Mouse (Mus musculus) lung, postnatal 0 days (tissue): ENCODE results near the gene Pigl.

Experiments used
- CTCF ChIP-seq: IDR thresholded peaks from 2 replicates; pipeline ENCODE4 v1.5.1; 2016; ENCODE audit warnings: antibody characterized with exemption, mild to moderate bottlenecking
- EP300 ChIP-seq: IDR thresholded peaks from 2 replicates; pipeline ENCODE4 v1.6.1; 2016; ENCODE audit warnings: antibody characterized with exemption, mild to moderate bottlenecking, control low read depth

DNA sequence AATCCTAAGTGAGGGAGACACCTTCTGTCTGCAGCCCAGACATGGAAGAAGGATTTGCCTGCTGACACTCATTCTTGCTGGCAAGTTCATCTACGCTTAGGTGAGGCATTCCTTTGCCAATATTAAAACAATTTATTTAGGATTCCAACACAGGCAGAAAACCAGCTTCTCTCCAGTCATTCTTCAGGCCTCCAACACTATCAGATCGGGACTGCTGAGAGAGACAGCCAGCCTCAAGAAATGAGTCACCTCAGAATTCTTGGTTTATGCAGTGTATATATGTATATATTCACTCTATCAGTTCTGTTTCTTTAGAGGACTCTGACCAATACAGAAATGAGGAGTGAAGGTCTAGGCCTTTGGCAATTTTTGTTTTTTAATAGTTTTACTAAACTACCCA, 105.3 kb downstream of the Pigl start:
- TF ChIP-seq CTCF: no peak
- TF ChIP-seq EP300: no peak
